Mouse (Mus musculus): ENCODE measurements at regions not wholly inside any gene's neighbourhood (a gene's known extent, or its start where the extent isn't known, plus 50 kb on each side); places are given as distances from the start of the nearest gene placed in this dataset.

- no peak for TF ChIP-seq GATA4 (IDR thresholded peaks at IDR 0.05; ENCODE audit: insufficient replicate concordance, low read length)
Observed at GRCm38 (mm10) chr13:101501845-101502284, 266.2 kb downstream of the Pik3r1 start.

GRCm38 (mm10) chr13:101501061-101501460 is 267.0 kb downstream of the Pik3r1 start:
- TF ChIP-seq GATA4 (IDR thresholded peaks at IDR 0.05; ENCODE audit: insufficient replicate concordance, low read length) = no peak

- TF ChIP-seq GATA4 (IDR thresholded peaks at IDR 0.05; ENCODE audit: insufficient replicate concordance, low read length) = no peak
Observed at GRCm38 (mm10) chr13:101491835-101492234, 276.2 kb downstream of the Pik3r1 start.

- no peak for TF ChIP-seq GATA4 (IDR thresholded peaks at IDR 0.05; ENCODE audit: insufficient replicate concordance, low read length)
Observed at GRCm38 (mm10) chr13:101490961-101491360, 277.1 kb downstream of the Pik3r1 start.

- TF ChIP-seq GATA4 (IDR thresholded peaks at IDR 0.05; ENCODE audit: insufficient replicate concordance, low read length) = no peak
Observed at GRCm38 (mm10) chr13:101487621-101488020, 280.4 kb downstream of the Pik3r1 start.

- TF ChIP-seq GATA4 (IDR thresholded peaks at IDR 0.05; ENCODE audit: insufficient replicate concordance, low read length) = no peak
Observed at GRCm38 (mm10) chr13:101485823-101486222, 282.2 kb downstream of the Pik3r1 start.

GRCm38 (mm10) chr13:101483816-101484215 is 284.2 kb downstream of the Pik3r1 start:
- no peak for TF ChIP-seq GATA4 (IDR thresholded peaks at IDR 0.05; ENCODE audit: insufficient replicate concordance, low read length)

GRCm38 (mm10) chr13:101481551-101482184 is 286.3 kb downstream of the Pik3r1 start:
- no peak for TF ChIP-seq GATA4 (IDR thresholded peaks at IDR 0.05; ENCODE audit: insufficient replicate concordance, low read length)

- TF ChIP-seq GATA4 (IDR thresholded peaks at IDR 0.05; ENCODE audit: insufficient replicate concordance, low read length) = no peak
Observed at GRCm38 (mm10) chr13:101479297-101479652, 288.7 kb downstream of the Pik3r1 start.

- TF ChIP-seq GATA4 (IDR thresholded peaks at IDR 0.05; ENCODE audit: insufficient replicate concordance, low read length) = no peak
Observed at GRCm38 (mm10) chr13:101478608-101479296, 289.3 kb downstream of the Pik3r1 start.

- TF ChIP-seq GATA4 (IDR thresholded peaks at IDR 0.05; ENCODE audit: insufficient replicate concordance, low read length) = no peak
Observed at GRCm38 (mm10) chr13:101473349-101473748, 294.7 kb downstream of the Pik3r1 start.

GRCm38 (mm10) chr13:101470560-101471247 is 297.3 kb downstream of the Pik3r1 start:
- no peak for TF ChIP-seq GATA4 (IDR thresholded peaks at IDR 0.05; ENCODE audit: insufficient replicate concordance, low read length)

GRCm38 (mm10) chr13:101465748-101466127 is 302.3 kb downstream of the Pik3r1 start:
- no peak for TF ChIP-seq GATA4 (IDR thresholded peaks at IDR 0.05; ENCODE audit: insufficient replicate concordance, low read length)

- no peak for TF ChIP-seq GATA4 (IDR thresholded peaks at IDR 0.05; ENCODE audit: insufficient replicate concordance, low read length)
Observed at GRCm38 (mm10) chr13:101464928-101465747, 302.9 kb downstream of the Pik3r1 start.

GRCm38 (mm10) chr13:101456926-101457325 is 311.1 kb downstream of the Pik3r1 start:
- TF ChIP-seq GATA4 (IDR thresholded peaks at IDR 0.05; ENCODE audit: insufficient replicate concordance, low read length) = no peak
